Mouse (Mus musculus): Measurements from ENCODE around the gene Gm21095. TPM values are rescaled to one million over a fixed set of nuclear protein-coding genes. Genes with fewer than 3 reads are reported as not detected.

Gm21095 gene
- not detected in 2 replicates for polyA plus RNA-seq (2012; rRNA removed)

DNA sequence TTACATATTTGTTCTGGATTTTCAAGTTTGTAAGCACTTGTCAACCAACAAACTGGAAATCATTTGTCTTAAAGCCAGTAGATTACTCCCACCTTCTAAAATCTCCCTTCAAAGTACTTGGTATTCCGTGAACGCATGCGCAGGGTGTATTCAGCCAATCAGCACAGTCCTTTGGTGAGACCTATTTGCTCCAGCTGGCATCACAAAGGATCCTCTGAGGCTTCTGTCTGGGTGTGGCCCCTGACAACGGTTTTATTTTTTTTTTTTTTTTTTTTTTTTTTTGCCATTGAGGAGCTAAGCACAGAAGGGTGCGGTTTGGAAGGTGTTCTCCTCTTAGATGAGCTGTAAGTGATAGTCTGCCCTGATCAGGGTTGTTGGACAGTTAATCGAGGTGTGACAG, at the start of gene Gm21095:
Gm21095 (plus strand) TSS at position 301 of the 400 bp plus-strand sequence.

